Mouse (Mus musculus) kidney, adult 2 months (tissue): ENCODE measurements at regions not wholly inside any gene's neighbourhood (a gene's known extent, or its start where the extent isn't known, plus 50 kb on each side); places are given as distances from the start of the nearest gene placed in this dataset.
"Not testable (repeated sequence)": the region's sequence is repeated elsewhere in the genome, so short reads cannot be mapped to it uniquely, and the experiment has no call there.

ENCODE experiments used
- DNase-seq: peaks from one replicate; pipeline ENCODE4 v3.0.0; 2021
- H3K27ac ChIP-seq: fragments of 200-500 bp; 2 replicates; pipeline ENCODE4 v1.5.1; 2012; ENCODE audit warnings: low read depth, low read length, control low read depth, inconsistent platforms; ENCODE audit not compliant: insufficient read depth
- H3K27me3 ChIP-seq: fragments of 200-500 bp; replicated peaks from 2 replicates; pipeline ENCODE4 v1.6.1; 2012; ENCODE audit warnings: mild to moderate bottlenecking, moderate library complexity, low read length, inconsistent platforms; ENCODE audit not compliant: control insufficient read depth, insufficient read depth
- H3K36me3 ChIP-seq: fragments of 200-500 bp; 2 replicates; pipeline ENCODE4 v1.6.1; 2012; ENCODE audit warnings: mild to moderate bottlenecking, moderate library complexity, low read length, inconsistent platforms; ENCODE audit not compliant: control insufficient read depth, insufficient read depth
- H3K4me1 ChIP-seq: fragments of 200-500 bp; 2 replicates; pipeline ENCODE4 v1.6.1; 2011; ENCODE audit warnings: low read length; ENCODE audit not compliant: control insufficient read depth, insufficient read depth
- H3K4me3 ChIP-seq: fragments of 200-500 bp; 2 replicates; pipeline ENCODE4 v1.5.1; 2011; ENCODE audit warnings: mild to moderate bottlenecking, low read depth, low read length, control low read depth; ENCODE audit not compliant: insufficient read depth
- CTCF ChIP-seq: fragments of 200-500 bp; conservative IDR thresholded peaks from 2 replicates; pipeline ENCODE4 v1.5.1; 2011; ENCODE audit warnings: low read depth, mild to moderate bottlenecking, control low read depth, low read length, moderate library complexity, mixed read lengths; ENCODE audit not compliant: insufficient read depth, insufficient read length
- POLR2A ChIP-seq: fragments of 200-500 bp; IDR thresholded peaks from one replicate; pipeline ENCODE4 v1.6.1; 2011; ENCODE audit warnings: low read depth, low read length, control low read depth
- WGBS: fragments of 180-500 bp; shearing (Covaris S2); methylation state at CpG from one replicate; pipeline ENCODE4 v1.1.7; 2018; 5-methylcytosine and 5-hydroxymethylcytosine counted together

GRCm38 (mm10) chr16:51086556-51086955 lies 495.6 kb upstream of the Ccdc54 start:
- Histone ChIP-seq H3K4me1 (no peaks in the 10 kb centered on the region), H3K36me3 (no peaks in the 10 kb centered on the region), H3K27me3 (no peaks in the 10 kb centered on the region), H3K27ac (no peak overlapping the region), H3K4me3 (no peak overlapping the region)
- DNase-seq = no peak
- no peak for TF ChIP-seq CTCF
- no peak for TF ChIP-seq POLR2A
- 30% methylated on average over 7 of the region's 7 CpGs for WGBS

GRCm38 (mm10) chr16:51080146-51080545 lies 489.2 kb upstream of the Ccdc54 start:
- Histone ChIP-seq H3K4me1 (no peaks in the 10 kb centered on the region), H3K27ac (no peak overlapping the region), H3K36me3 (no peaks in the 10 kb centered on the region), H3K27me3 (no peaks in the 10 kb centered on the region), H3K4me3 (no peak overlapping the region)
- TF ChIP-seq CTCF (no peak), POLR2A (no peak)
- 21% methylated on average over 4 of the region's 4 CpGs for WGBS
- DNase-seq = no peak

- Histone ChIP-seq H3K4me3 (no peak overlapping the region), H3K27ac (no peak overlapping the region), H3K27me3 (no peaks in the 10 kb centered on the region), H3K36me3 (no peaks in the 10 kb centered on the region), H3K4me1 (no peaks in the 10 kb centered on the region)
- peak; percentile 15 for DNase-seq
- 12% methylated on average over 2 of the region's 2 CpGs for WGBS
- no peak for TF ChIP-seq POLR2A
- no peak for TF ChIP-seq CTCF
Measured at GRCm38 (mm10) chr16:51048650-51049049, 457.7 kb upstream of the Ccdc54 start.

- DNase-seq = no peak
- no peaks in the 10 kb centered on the region for H3K27me3 ChIP-seq
- 85% methylated on average over 4 of the region's 4 CpGs for WGBS
- no peak overlapping the region for H3K4me3 ChIP-seq
- no peak overlapping the region for H3K27ac ChIP-seq
- no peaks in the 10 kb centered on the region for H3K4me1 ChIP-seq
- no peaks in the 10 kb centered on the region for H3K36me3 ChIP-seq
- no peak for TF ChIP-seq CTCF
- TF ChIP-seq POLR2A = no peak
Measured at GRCm38 (mm10) chr16:51048169-51048568, 457.2 kb upstream of the Ccdc54 start.

- no peak overlapping the region for H3K27ac ChIP-seq
- no peak overlapping the region for H3K4me3 ChIP-seq
- WGBS = 92% methylated on average over 4 of the region's 4 CpGs
- DNase-seq = no peak
- TF ChIP-seq POLR2A (no peak), CTCF (no peak)
- no peaks in the 10 kb centered on the region for H3K36me3 ChIP-seq
- H3K4me1 ChIP-seq = no peaks in the 10 kb centered on the region
- H3K27me3 ChIP-seq = no peaks in the 10 kb centered on the region
Measured at GRCm38 (mm10) chr16:51041311-51041710, 450.4 kb upstream of the Ccdc54 start.

- Histone ChIP-seq H3K4me1 (no peaks in the 10 kb centered on the region), H3K27ac (no peak overlapping the region), H3K36me3 (no peaks in the 10 kb centered on the region), H3K27me3 (no peaks in the 10 kb centered on the region), H3K4me3 (no peak overlapping the region)
- no peak for DNase-seq
- TF ChIP-seq CTCF (no peak), POLR2A (no peak)
Measured at GRCm38 (mm10) chr16:51002876-51003275, 411.9 kb upstream of the Ccdc54 start.

GRCm38 (mm10) chr16:50964395-50964794 lies 373.4 kb upstream of the Ccdc54 start:
- no peak for DNase-seq
- TF ChIP-seq POLR2A (no peak), CTCF (no peak)
- no peaks in the 10 kb centered on the region for H3K36me3 ChIP-seq
- H3K4me1 ChIP-seq = no peaks in the 10 kb centered on the region
- H3K27me3 ChIP-seq = no peaks in the 10 kb centered on the region
- H3K4me3 ChIP-seq = no peak overlapping the region
- H3K27ac ChIP-seq = no peak overlapping the region
- WGBS = 76% methylated on average over 2 of the region's 2 CpGs

- no peak for TF ChIP-seq POLR2A
- no peak for TF ChIP-seq CTCF
- Histone ChIP-seq H3K27ac (no peak overlapping the region), H3K4me1 (no peaks in the 10 kb centered on the region), H3K4me3 (no peak overlapping the region), H3K27me3 (no peaks in the 10 kb centered on the region), H3K36me3 (no peaks in the 10 kb centered on the region)
- no peak for DNase-seq
- 88% methylated on average over 4 of the region's 4 CpGs for WGBS
Measured at GRCm38 (mm10) chr16:50944091-50944490, 353.1 kb upstream of the Ccdc54 start.

- WGBS = 95% methylated on average over 6 of the region's 6 CpGs
- H3K4me1 ChIP-seq, H3K4me3 ChIP-seq, DNase-seq, H3K36me3 ChIP-seq, H3K27ac ChIP-seq, H3K27me3 ChIP-seq: not testable (repeated sequence)
Measured at GRCm38 (mm10) chr16:50943581-50943980, 352.6 kb upstream of the Ccdc54 start.
